Mouse (Mus musculus) E14TG2a.4 (cell line): Measurements from ENCODE around the gene Ubash3a.
A peak's percentile ranks its signal among the peaks of the same experiment; 100 is the strongest.

Source experiments
- CTCF ChIP-seq: conservative IDR thresholded peaks from 2 replicates; pipeline ENCODE4 v1.5.1; 2014; ENCODE audit warnings: low read length
- NANOG ChIP-seq: IDR thresholded peaks from 2 replicates; pipeline ENCODE4 v1.6.1; 2014; ENCODE audit warnings: borderline replicate concordance, low read length, mixed read lengths
- POU5F1 ChIP-seq: IDR thresholded peaks from 2 replicates; pipeline ENCODE4 v1.6.1; 2014; ENCODE audit warnings: low read length, borderline replicate concordance

DNA sequence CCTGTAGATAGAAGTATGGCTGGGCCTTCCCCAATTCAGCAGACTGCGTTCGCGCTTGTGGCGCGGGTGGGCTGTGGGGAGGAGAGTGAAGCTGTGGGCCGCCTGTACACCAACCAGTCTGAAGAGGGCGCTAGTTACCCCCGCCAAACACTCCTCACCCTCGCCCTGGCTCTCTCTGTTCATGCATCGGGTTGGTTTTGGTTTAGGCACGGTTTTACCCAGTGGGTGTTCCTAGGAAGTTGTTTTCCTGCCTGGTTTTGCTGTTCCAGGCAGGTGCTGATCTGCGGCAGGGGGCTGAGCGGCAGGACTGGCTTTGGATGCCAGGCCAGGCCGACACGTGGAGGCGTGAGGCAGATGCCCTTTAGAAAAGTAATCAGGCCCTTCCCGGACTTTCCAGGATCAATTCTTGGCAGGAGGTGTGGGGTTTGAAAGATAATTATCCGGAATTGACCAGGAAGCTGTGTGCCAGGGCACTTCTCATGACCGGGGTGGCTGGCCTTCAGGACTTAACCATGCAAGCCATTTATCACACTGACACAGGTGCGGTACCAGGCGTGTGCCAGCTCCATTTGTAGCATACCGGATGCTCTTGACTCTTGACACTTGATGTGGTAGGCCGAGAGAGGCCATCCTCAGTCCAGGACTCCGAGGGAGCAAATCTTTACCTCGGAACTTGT, 87.7 kb downstream of the Ubash3a start:
- TF ChIP-seq CTCF: peak; percentile 86
- no peak for TF ChIP-seq NANOG
- TF ChIP-seq POU5F1: no peak
